Mouse (Mus musculus): Measurements from ENCODE around the gene Col9a3. TPM values are rescaled to one million over a fixed set of nuclear protein-coding genes. Genes with fewer than 3 reads are reported as not detected.
A peak's percentile ranks its signal among the peaks of the same experiment; 100 is the strongest.

The Col9a3 gene
- polyA plus RNA-seq, 1 experiment = 2.5 TPM

DNA sequence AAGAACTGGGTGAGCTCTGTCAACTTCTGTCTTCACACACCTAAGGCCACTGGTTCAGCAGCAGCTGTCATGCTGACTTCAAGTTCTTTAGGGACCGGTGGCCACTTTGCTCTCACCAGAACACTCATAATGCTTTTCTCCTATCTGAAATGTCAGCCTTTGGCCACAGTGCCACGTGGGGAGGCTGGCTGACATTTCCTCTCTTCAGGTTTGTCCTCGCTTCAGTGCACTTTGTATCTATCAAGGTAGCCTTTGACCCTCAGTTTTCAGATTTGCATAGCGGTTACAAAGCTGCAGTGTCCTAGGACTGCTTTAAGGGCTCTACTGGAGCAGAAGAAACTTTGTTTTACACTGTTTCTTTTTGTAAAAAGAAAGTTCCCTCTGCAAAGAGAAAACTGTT is 21.1 kb upstream of the Col9a3 start:
- Histone ChIP-seq H3K27ac (ENCODE audit: insufficient read depth, low read length) (no peak overlapping the region), H3K4me3 (ENCODE audit: insufficient read depth, low read length) (no peak overlapping the region), H3K4me1 (ENCODE audit: control insufficient read depth, insufficient read depth, low read length) (peaks cover 4% of the 10 kb centered on the region; the same call in 1 of the 2 replicates)
- TF ChIP-seq CTCF (IDR thresholded peaks at IDR 0.05; ENCODE audit: borderline replicate concordance, insufficient read depth, low read length) = no peak

DNA sequence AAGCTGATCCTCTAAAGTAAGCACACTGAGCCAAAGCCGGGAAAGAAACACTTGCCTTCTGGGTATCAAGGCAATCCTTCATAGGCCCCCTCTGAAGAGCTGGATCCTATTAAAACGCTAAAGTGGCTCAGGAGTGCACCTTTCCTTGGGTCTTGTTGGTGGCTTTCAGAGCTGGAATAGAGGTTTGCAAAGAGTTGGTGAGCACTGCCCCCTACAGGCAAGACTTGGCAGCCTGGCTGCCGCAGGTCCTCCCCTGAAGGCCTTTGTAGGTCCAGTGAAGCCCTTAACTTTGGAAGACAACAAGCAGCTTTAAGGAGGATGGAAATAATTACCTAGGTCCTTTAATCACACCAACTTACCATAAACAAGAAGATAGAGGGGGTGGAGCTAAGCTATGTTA is 18.9 kb upstream of the Col9a3 start:
- TF ChIP-seq CTCF (IDR thresholded peaks at IDR 0.05; ENCODE audit: borderline replicate concordance, insufficient read depth, low read length) = peak; percentile 72
- TF ChIP-seq POLR2A (IDR thresholded peaks at IDR 0.05; ENCODE audit: low read depth, low read length) = no peak
- Histone ChIP-seq H3K4me3 (ENCODE audit: insufficient read depth, low read length) (no peak overlapping the region), H3K4me1 (ENCODE audit: control insufficient read depth, insufficient read depth, low read length) (peaks cover 9% of the 10 kb centered on the region; the same call in 1 of the 2 replicates), H3K27ac (ENCODE audit: insufficient read depth, low read length) (no peak overlapping the region)

DNA sequence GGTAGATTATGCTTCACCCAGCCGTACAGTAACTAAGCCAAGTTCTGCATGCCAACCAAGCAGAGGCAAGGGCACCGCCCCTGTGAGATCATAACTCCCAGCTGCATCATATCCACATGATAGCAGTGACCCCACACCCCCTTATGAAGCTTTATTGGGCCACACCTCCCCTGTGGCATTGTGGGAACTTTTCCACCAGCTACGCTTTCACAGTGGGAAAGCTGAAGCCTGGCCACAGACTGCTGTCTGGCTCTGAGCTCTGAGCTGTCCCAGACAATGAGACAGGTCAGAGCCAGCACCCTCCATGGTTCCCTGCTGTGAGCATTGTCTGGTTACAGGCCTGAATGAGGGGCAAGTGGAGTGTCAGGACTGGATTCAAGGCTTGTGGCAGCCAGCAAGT is 16.6 kb upstream of the Col9a3 start, which contains the start of gene Mrgbp:
Gene Mrgbp, plus strand, starts transcription at position 303 of the 400 bp plus-strand sequence.
- peaks cover 9% of the 10 kb centered on the region; the same call in 1 of the 2 replicates for H3K4me1 ChIP-seq (ENCODE audit: control insufficient read depth, insufficient read depth, low read length)
- H3K4me3 ChIP-seq (ENCODE audit: insufficient read depth, low read length) = no peak within 1 kb of the TSS
- H3K27ac ChIP-seq (ENCODE audit: insufficient read depth, low read length) = no peak within 1 kb of the TSS
- TF ChIP-seq CTCF (IDR thresholded peaks at IDR 0.05; ENCODE audit: borderline replicate concordance, insufficient read depth, low read length) (no peak), POLR2A (IDR thresholded peaks at IDR 0.05; ENCODE audit: low read depth, low read length) (no peak)

DNA sequence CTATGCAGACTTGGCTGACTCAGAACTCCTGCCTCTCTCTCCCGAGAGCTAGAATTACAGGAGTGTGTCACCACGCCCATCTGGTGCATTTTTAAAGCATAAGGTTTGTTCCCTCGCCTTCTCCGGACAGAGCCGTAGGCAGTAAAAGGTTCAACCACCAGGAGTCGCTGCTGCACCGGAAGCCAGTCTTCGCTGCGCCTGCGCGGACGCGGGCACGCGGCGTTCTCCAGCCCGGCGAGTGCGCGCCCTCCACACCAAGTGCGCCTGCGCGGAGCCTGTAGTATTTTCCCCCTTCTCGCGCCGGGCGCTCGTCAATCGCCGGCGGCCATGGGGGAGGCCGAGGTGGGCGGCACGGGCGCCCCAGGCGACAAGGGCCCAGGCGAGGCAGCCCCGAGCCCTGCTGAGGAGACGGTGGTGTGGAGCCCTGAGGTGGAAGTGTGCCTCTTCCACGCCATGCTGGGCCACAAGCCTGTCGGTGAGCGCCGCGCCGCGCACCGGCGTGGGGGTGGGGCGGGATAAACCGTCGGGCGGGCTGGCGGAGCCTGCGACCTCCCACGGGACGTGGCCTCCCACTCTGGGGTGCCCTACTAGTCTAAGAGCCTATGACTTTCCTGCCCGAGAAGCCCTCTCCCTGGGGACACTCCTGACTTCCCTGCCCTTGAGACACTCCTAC is 15.0 kb upstream of the Col9a3 start:
- H3K27ac ChIP-seq (ENCODE audit: insufficient read depth, low read length) = no peak overlapping the region
- TF ChIP-seq CTCF (IDR thresholded peaks at IDR 0.05; ENCODE audit: borderline replicate concordance, insufficient read depth, low read length) = peak; percentile 78
- peak; percentile 76 for TF ChIP-seq POLR2A (IDR thresholded peaks at IDR 0.05; ENCODE audit: low read depth, low read length)
- H3K4me3 ChIP-seq (ENCODE audit: insufficient read depth, low read length) = peak overlapping the region; percentile 67
- peaks cover 7% of the 10 kb centered on the region; the same call in 1 of the 2 replicates for H3K4me1 ChIP-seq (ENCODE audit: control insufficient read depth, insufficient read depth, low read length)

DNA sequence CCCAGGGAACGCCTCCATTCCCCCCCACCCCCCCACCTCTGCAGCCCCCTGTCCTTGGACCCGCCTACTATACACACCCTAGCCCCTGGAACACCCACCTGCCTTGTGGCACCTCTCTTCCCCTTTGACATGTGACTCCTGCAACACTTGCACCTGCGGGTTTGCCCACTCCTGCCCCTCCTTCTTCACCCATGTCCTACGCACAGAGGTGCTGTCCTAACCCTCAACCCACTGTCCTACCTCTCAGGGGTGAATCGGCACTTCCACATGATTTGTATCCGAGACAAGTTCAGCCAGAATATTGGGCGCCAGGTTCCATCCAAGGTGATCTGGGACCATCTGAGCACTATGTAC is 14.5 kb upstream of the Col9a3 start:
- no peak for TF ChIP-seq POLR2A (IDR thresholded peaks at IDR 0.05; ENCODE audit: low read depth, low read length)
- TF ChIP-seq CTCF (IDR thresholded peaks at IDR 0.05; ENCODE audit: borderline replicate concordance, insufficient read depth, low read length) = no peak
- Histone ChIP-seq H3K4me3 (ENCODE audit: insufficient read depth, low read length) (peak overlapping the region; percentile 67), H3K27ac (ENCODE audit: insufficient read depth, low read length) (no peak overlapping the region), H3K4me1 (ENCODE audit: control insufficient read depth, insufficient read depth, low read length) (peaks cover 4% of the 10 kb centered on the region; the same call in 1 of the 2 replicates)

DNA sequence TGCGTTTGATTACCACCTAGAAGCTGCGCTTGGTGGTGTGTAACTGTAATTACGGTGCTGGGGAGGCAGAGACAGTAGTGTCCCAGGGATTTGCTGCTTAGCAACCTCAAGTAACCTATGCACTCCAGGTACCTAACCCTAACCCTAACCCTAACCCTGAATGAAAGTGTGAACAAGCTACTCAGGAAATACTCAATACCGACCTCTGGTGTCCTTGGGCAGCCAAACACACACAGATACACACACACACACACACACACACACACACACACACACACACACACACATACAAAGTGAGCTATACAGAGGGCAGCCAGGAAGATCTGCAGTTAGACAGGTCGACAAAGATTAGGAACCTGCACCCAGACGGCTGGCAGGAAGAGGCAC is 8.9 kb upstream of the Col9a3 start:
- peak overlapping the region; percentile 67 for H3K4me3 ChIP-seq (ENCODE audit: insufficient read depth, low read length)

DNA sequence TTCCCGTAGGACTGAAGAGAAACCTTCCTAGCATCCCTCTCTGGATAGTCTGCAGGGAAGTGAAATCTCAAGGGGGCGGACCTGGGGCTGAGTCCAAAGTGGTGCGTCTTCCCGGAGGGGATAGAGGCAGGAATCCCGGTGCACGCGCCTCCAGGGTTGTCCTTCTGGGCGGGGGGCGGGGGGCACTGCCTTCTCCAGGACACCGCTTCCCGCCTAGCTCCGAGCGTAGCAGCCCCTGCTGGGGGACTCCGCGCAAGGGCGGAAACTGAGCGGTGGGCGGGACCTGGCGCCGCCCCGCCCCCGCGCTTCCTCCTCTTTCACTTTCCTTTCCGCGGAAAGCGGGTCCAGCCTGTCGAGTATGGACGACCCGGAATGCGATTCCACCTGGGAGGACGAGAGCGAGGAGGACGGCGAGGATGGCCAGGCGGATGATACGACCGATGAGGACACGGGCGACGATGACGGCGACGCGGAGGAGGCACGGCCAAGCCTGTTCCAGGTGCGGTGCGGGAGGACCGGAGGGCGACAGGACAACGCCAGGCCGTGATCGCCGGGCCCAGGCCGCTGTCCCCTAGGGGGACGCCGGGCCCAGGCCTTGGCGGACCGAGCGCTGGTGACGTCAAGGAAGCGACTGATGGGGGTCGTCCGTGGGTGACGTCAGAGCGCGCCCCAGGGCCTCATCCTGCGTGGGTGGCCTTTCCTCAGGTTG is 8.3 kb upstream of the Col9a3 start, which contains the start of gene Ogfr:
Gene Ogfr, plus strand, starts transcription at position 123 of the 709 bp plus-strand sequence.
- Histone ChIP-seq H3K27ac (ENCODE audit: insufficient read depth, low read length) (peak within 1 kb of the TSS; percentile 76), H3K4me1 (ENCODE audit: control insufficient read depth, insufficient read depth, low read length) (no peaks in the 10 kb centered on the region), H3K4me3 (ENCODE audit: insufficient read depth, low read length) (peak within 1 kb of the TSS; percentile 67)
- TF ChIP-seq POLR2A (IDR thresholded peaks at IDR 0.05; ENCODE audit: low read depth, low read length) (peak; percentile 84), CTCF (IDR thresholded peaks at IDR 0.05; ENCODE audit: borderline replicate concordance, insufficient read depth, low read length) (no peak)

More for the DNA sequence above, 8.9 kb upstream of the Col9a3 start:
- TF ChIP-seq CTCF (IDR thresholded peaks at IDR 0.05; ENCODE audit: borderline replicate concordance, insufficient read depth, low read length) (no peak), POLR2A (IDR thresholded peaks at IDR 0.05; ENCODE audit: low read depth, low read length) (no peak)
- Histone ChIP-seq H3K27ac (ENCODE audit: insufficient read depth, low read length) (peak overlapping the region; percentile 9; the same call in 1 of the 2 replicates), H3K4me1 (ENCODE audit: control insufficient read depth, insufficient read depth, low read length) (no peaks in the 10 kb centered on the region)

DNA sequence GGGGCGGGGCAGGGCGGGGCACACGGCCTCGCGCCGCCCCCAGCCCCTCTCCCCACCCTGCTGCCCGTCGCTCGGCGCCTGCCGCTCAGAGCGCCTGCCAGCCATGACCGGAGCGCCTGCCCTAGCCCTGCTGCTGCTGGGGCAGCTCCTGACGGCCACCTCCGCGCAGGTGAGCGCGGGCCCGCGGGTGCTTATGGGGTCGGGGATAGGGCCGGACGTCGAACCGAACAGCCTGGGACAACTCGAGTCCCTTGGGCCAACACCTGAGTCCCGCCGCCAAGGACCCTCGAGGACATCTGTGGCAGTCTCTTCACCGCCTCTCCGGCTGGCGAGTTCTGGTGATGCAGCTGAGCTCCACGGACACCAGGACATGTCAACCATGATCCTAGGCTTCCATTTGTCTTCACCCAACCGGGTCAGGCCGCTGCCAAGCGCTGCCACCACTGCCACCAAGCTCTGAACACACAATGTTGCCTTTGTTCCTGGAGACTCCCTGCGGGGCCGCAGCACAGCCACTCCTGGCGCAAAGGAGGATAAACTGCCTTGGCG is 641 bp downstream of the Col9a3 start:
- H3K27ac ChIP-seq (ENCODE audit: insufficient read depth, low read length) = no peak overlapping the region
- no peak overlapping the region for H3K4me3 ChIP-seq (ENCODE audit: insufficient read depth, low read length)
- no peaks in the 10 kb centered on the region for H3K4me1 ChIP-seq (ENCODE audit: control insufficient read depth, insufficient read depth, low read length)
- TF ChIP-seq CTCF (IDR thresholded peaks at IDR 0.05; ENCODE audit: borderline replicate concordance, insufficient read depth, low read length) = no peak
- no peak for TF ChIP-seq POLR2A (IDR thresholded peaks at IDR 0.05; ENCODE audit: low read depth, low read length)

DNA sequence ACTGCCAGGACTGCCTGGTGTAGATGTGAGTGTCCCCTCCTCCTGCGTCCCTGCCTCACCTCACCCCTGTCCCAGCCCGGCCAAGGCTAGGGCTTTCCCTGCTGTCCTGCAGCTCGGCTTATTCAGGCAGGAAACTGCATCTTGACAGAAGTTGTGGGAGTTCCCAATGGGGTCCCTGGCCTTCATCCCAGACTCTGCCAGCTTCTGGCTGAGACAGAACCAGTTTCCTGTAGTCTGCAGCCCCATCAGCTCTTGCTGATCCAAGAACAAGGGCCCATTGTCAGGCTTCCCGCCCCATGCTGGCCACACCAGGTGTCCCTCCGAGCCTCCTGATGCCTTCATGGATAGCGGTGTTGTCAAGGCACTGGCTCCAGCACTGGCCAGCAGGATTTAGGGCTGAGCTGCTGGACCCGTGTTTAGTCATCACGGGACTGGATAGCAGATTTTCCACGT is 3.0 kb downstream of the Col9a3 start:
- Histone ChIP-seq H3K4me1 (ENCODE audit: control insufficient read depth, insufficient read depth, low read length) (no peaks in the 10 kb centered on the region), H3K27ac (ENCODE audit: insufficient read depth, low read length) (no peak overlapping the region), H3K4me3 (ENCODE audit: insufficient read depth, low read length) (no peak overlapping the region)
- TF ChIP-seq CTCF (IDR thresholded peaks at IDR 0.05; ENCODE audit: borderline replicate concordance, insufficient read depth, low read length) (no peak), POLR2A (IDR thresholded peaks at IDR 0.05; ENCODE audit: low read depth, low read length) (no peak)

DNA sequence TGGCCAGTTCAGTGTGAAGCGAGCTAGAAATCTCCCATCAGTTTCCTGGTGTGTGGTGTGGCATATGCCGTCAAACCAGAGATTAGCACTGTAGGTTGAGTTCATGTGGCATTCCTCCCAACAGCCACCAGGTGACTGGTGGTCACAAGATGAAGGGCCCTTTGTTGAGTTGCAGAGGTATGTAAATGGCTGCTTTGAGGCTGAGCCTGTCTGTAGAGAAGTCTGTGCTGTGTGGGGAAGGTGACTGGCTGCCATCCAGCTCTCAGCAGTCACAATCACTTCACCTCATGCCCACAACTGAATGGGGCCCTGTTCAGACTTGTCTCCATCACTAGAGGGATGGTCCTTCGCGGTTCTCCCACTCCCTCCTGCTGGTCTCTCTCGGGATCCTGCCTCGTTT is 7.2 kb downstream of the Col9a3 start:
- TF ChIP-seq POLR2A (IDR thresholded peaks at IDR 0.05; ENCODE audit: low read depth, low read length) (no peak), CTCF (IDR thresholded peaks at IDR 0.05; ENCODE audit: borderline replicate concordance, insufficient read depth, low read length) (no peak)
- H3K4me1 ChIP-seq (ENCODE audit: control insufficient read depth, insufficient read depth, low read length) = no peaks in the 10 kb centered on the region
- H3K4me3 ChIP-seq (ENCODE audit: insufficient read depth, low read length) = no peak overlapping the region
- no peak overlapping the region for H3K27ac ChIP-seq (ENCODE audit: insufficient read depth, low read length)

Data from embryonic fibroblast, embryonic 13.5 days (primary cell).